Mouse (Mus musculus): ENCODE data around the gene Spef1.

GRCm38 (mm10) chr2:131201262-131201661 is 14.2 kb upstream of the Spef1 start:
- TF ChIP-seq CTCF (IDR thresholded peaks at IDR 0.05; ENCODE audit: extremely low read depth, insufficient read depth, insufficient read length, insufficient replicate concordance), result no peak
- TF ChIP-seq POLR2A (IDR thresholded peaks at IDR 0.05; ENCODE audit: low read depth, low read length), result no peak

Data from spleen, adult 2 months (tissue).